Mouse (Mus musculus) liver, adult 2 months (tissue): Measurements from ENCODE around the gene Abcf3. TPM values are rescaled to one million over a fixed set of nuclear protein-coding genes. Genes with fewer than 3 reads are reported as not detected.
A peak's percentile ranks its signal among the peaks of the same experiment; 100 is the strongest.

Source experiments
- DNase-seq: peaks from one replicate; pipeline ENCODE4 v3.0.0-alpha.2; 2011; ENCODE audit warnings: low read depth, low spot score; ENCODE audit errors: extremely low read depth
- H3K27ac ChIP-seq: fragments of 200-500 bp; replicated peaks from 2 replicates; pipeline ENCODE4 v1.5.1; 2012; ENCODE audit warnings: low read depth, mild to moderate bottlenecking, control low read depth, inconsistent platforms, low read length; ENCODE audit not compliant: insufficient read depth
- H3K27me3 ChIP-seq: fragments of 200-500 bp; 2 replicates; pipeline ENCODE4 v1.6.1; 2012; ENCODE audit warnings: mild to moderate bottlenecking, moderate library complexity, low read length, inconsistent platforms; ENCODE audit not compliant: control insufficient read depth, insufficient read depth
- H3K36me3 ChIP-seq: fragments of 200-500 bp; 2 replicates; pipeline ENCODE4 v1.6.1; 2012; ENCODE audit warnings: low read length, inconsistent platforms; ENCODE audit not compliant: control insufficient read depth, insufficient read depth
- H3K4me1 ChIP-seq: fragments of 200-500 bp; 2 replicates; pipeline ENCODE4 v1.6.1; 2011; ENCODE audit warnings: low read length; ENCODE audit not compliant: control insufficient read depth, insufficient read depth
- H3K4me3 ChIP-seq: fragments of 200-500 bp; 2 replicates; pipeline ENCODE4 v1.5.1; 2011; ENCODE audit warnings: low read depth, mild to moderate bottlenecking, control low read depth, low read length, moderate library complexity; ENCODE audit not compliant: insufficient read depth
- H3K79me2 ChIP-seq: fragments of 200-500 bp; 2 replicates; pipeline ENCODE4 v1.6.1; 2012; ENCODE audit warnings: inconsistent platforms, mild to moderate bottlenecking, low read length, moderate library complexity; ENCODE audit not compliant: control insufficient read depth, insufficient read depth
- H3K9ac ChIP-seq: fragments of 200-500 bp; 2 replicates; pipeline ENCODE4 v1.6.1; 2012; ENCODE audit warnings: low read depth, mild to moderate bottlenecking, control low read depth, inconsistent platforms, low read length
- CTCF ChIP-seq: fragments of 200-500 bp; IDR thresholded peaks from 2 replicates; pipeline ENCODE4 v1.5.1; 2011; ENCODE audit warnings: low read depth, low read length, control low read depth
- POLR2A ChIP-seq: fragments of 200-500 bp; IDR thresholded peaks from 2 replicates; pipeline ENCODE4 v1.6.1; 2011; ENCODE audit warnings: low read length, control low read depth; ENCODE audit not compliant: insufficient read depth; ENCODE audit errors: extremely low read depth
- WGBS: fragments of 180-500 bp; shearing (Covaris S2); methylation state at CpG from one replicate; pipeline ENCODE4 v1.1.7; 2018; 5-methylcytosine and 5-hydroxymethylcytosine counted together
- polyA plus RNA-seq: library from polyadenylated mRNA; depleted of rRNA; stranded (reverse); fragments of >200 nt; gene quantifications from 2 replicates; pipeline ENCODE4 v1.2.3, GENCODE M21; 2012
- total RNA-seq: library from RNA; depleted of rRNA; stranded (reverse); fragments of >200 nt; gene quantifications from 2 replicates; pipeline ENCODE4 v1.2.3, GENCODE M21; 2014

Abcf3 gene
- total and polyA plus RNA-seq, 2 experiments = 44.9 to 48.5 TPM

- no peaks in the 10 kb centered on the region for H3K27me3 ChIP-seq
- no peak for TF ChIP-seq CTCF
- no peak for TF ChIP-seq POLR2A
- no peak overlapping the region for H3K27ac ChIP-seq
- H3K79me2 ChIP-seq = no peaks in the 10 kb centered on the region
- no peaks in the 10 kb centered on the region for H3K4me1 ChIP-seq
- no peak for DNase-seq
- peaks cover 33% of the 10 kb centered on the region for H3K36me3 ChIP-seq
- 94% methylated on average over 5 of the region's 5 CpGs for WGBS
- H3K9ac ChIP-seq = no peak overlapping the region
- H3K4me3 ChIP-seq = no peak overlapping the region
Observed at GRCm38 (mm10) chr16:20528779-20529178, 19.6 kb upstream of the Abcf3 start.

GRCm38 (mm10) chr16:20529375-20529774 lies 19.0 kb upstream of the Abcf3 start:
- Histone ChIP-seq H3K9ac (no peak overlapping the region), H3K27ac (no peak overlapping the region), H3K79me2 (no peaks in the 10 kb centered on the region), H3K27me3 (no peaks in the 10 kb centered on the region), H3K4me3 (no peak overlapping the region), H3K36me3 (peaks cover 31% of the 10 kb centered on the region), H3K4me1 (no peaks in the 10 kb centered on the region)
- TF ChIP-seq POLR2A = no peak
- TF ChIP-seq CTCF = no peak
- 86% methylated on average over 1 of the region's 1 CpGs for WGBS
- no peak for DNase-seq

DNA sequence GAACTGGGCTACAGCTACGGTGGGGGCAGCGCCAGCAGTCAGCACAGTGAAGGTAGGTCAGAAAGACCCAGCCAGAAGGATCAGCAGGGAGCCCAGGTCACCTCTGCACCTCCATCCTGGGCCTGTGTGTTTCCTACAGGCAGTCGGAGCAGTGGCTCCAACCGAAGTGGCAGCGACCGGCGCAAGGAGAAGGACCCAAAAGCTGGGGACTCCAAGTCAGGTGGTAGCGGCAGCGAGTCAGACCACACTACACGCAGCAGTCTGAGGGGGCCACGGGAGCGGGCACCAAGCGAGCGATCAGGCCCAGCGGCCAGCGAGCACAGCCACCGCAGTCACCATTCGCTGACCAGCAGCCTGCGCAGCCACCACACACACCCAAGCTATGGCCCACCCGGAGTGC lies 17.4 kb upstream of the Abcf3 start:
- Histone ChIP-seq H3K36me3 (peaks cover 24% of the 10 kb centered on the region; the same call in 1 of the 2 replicates), H3K27ac (no peak overlapping the region)
- WGBS = 96% methylated on average over 20 of the region's 20 CpGs

GRCm38 (mm10) chr16:20534617-20535295 lies 13.6 kb upstream of the Abcf3 start:
- DNase-seq = no peak

More for the DNA sequence above, 17.4 kb upstream of the Abcf3 start:
- H3K79me2 ChIP-seq = peaks cover 3% of the 10 kb centered on the region; the same call in 1 of the 2 replicates
- no peak for TF ChIP-seq CTCF
- no peak for TF ChIP-seq POLR2A
- H3K9ac ChIP-seq = no peak overlapping the region
- DNase-seq = no peak
- no peak overlapping the region for H3K4me3 ChIP-seq
- H3K4me1 ChIP-seq = no peaks in the 10 kb centered on the region; the same call in 1 of the 2 replicates
- no peaks in the 10 kb centered on the region for H3K27me3 ChIP-seq

DNA sequence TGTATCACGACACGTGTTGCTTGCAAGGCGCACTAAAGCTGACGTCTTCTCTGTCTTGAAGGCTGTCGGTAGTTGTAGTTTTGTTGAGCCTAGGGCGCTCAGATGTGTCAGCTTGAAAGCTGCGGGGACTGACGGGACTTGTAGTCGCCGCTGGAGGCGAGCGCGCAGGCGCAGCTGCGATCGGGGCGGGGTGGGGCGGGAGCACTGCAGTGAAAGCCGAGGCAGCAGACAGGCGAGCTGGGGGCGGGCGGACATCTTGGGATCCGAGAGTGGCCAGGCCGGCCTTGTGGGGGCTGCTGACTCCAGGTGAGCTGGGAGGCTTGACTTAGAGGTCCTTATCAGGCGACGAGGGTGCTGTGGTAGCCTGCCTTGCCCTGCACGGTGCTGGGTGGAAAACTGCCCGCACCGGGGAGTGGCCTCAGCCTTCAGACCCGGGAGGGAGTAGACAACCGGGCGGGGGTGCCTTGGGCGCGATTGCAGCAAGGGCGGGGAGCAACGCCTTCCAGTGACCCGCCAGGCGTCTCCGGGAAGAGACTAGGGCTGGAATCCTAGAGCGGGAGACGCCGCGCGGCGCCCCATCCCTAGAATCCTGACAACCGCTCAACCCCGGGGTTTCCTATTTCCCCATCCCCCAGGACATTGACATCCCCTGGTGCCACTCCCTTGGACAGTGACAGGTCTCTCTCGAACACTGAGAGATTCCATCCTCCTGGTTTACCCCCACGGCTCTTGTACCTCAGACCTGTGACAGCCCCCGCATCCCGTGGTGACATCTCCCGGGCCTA lies 12.9 kb upstream of the Abcf3 start, which contains the start of gene Ap2m1:
TSS of gene Ap2m1 (plus strand) at position 183 of the 785 bp plus-strand sequence.
- TF ChIP-seq CTCF (no peak), POLR2A (peak; percentile 85)
- Histone ChIP-seq H3K9ac (peak within 1 kb of the TSS; percentile 95), H3K4me3 (peak within 1 kb of the TSS; percentile 96), H3K27ac (peak within 1 kb of the TSS; percentile 90), H3K79me2 (peaks cover 12% of the 10 kb centered on the region; the same call in 1 of the 2 replicates), H3K4me1 (peaks cover 11% of the 10 kb centered on the region), H3K36me3 (peaks cover 25% of the 10 kb centered on the region), H3K27me3 (no peaks in the 10 kb centered on the region)
- DNase-seq = peak; percentile 100
- 1% methylated on average over 52 of the region's 52 CpGs for WGBS

More at GRCm38 (mm10) chr16:20534617-20535295, 13.6 kb upstream of the Abcf3 start:
- Histone ChIP-seq H3K79me2 (peaks cover 12% of the 10 kb centered on the region; the same call in 1 of the 2 replicates), H3K9ac (no peak overlapping the region), H3K36me3 (peaks cover 19% of the 10 kb centered on the region), H3K4me1 (peaks cover 11% of the 10 kb centered on the region), H3K27ac (no peak overlapping the region), H3K4me3 (no peak overlapping the region), H3K27me3 (no peaks in the 10 kb centered on the region)
- WGBS = 34% methylated on average over 10 of the region's 10 CpGs
- TF ChIP-seq CTCF = no peak
- no peak for TF ChIP-seq POLR2A
